Mouse (Mus musculus) liver, postnatal 0 days (tissue): ENCODE measurements around the gene Fjx1. TPM values are rescaled to one million over a fixed set of nuclear protein-coding genes. Genes with fewer than 3 reads are reported as not detected.

Experiments used
- ATAC-seq: fragments of 200-750 bp; cut with Nextera tagmentation; 2 replicates; pipeline ENCODE4 v1.8.0; 2017; ENCODE audit warnings: mild to moderate bottlenecking, moderate library complexity
- DNase-seq: peaks from one replicate; pipeline ENCODE4 v3.0.0-alpha.2; 2016
- H3K27ac ChIP-seq: fragments of 300-500 bp; sonication (generic); 2 replicates; pipeline ENCODE4 v1.5.1; 2014; ENCODE audit warnings: antibody characterized with exemption, moderate library complexity, mild to moderate bottlenecking, low read depth
- H3K27me3 ChIP-seq: fragments of 300-500 bp; sonication (generic); 2 replicates; pipeline ENCODE4 v1.6.1; 2014; ENCODE audit warnings: low read length, control low read depth, mixed read lengths; ENCODE audit not compliant: insufficient read depth
- H3K36me3 ChIP-seq: fragments of 300-500 bp; sonication (generic); replicated peaks from 2 replicates; pipeline ENCODE4 v1.6.1; 2014; ENCODE audit warnings: mild to moderate bottlenecking, control low read depth, low read length, moderate library complexity, mixed read lengths; ENCODE audit not compliant: insufficient read depth
- H3K4me1 ChIP-seq: fragments of 300-500 bp; sonication (generic); 2 replicates; pipeline ENCODE4 v1.6.1; 2014; ENCODE audit warnings: antibody characterized with exemption, mild to moderate bottlenecking, control low read depth; ENCODE audit not compliant: insufficient read depth
- H3K4me2 ChIP-seq: fragments of 300-500 bp; sonication (generic); 2 replicates; pipeline ENCODE4 v1.6.1; 2014; ENCODE audit warnings: low read depth, mild to moderate bottlenecking, low read length, moderate library complexity, mixed read lengths
- H3K4me3 ChIP-seq: fragments of 300-500 bp; sonication (generic); 2 replicates; pipeline ENCODE4 v1.5.1; 2014; ENCODE audit warnings: low read depth, low read length
- H3K9ac ChIP-seq: fragments of 300-500 bp; sonication (generic); replicated peaks from 2 replicates; pipeline ENCODE4 v1.6.1; 2014; ENCODE audit warnings: mild to moderate bottlenecking, moderate library complexity
- H3K9me3 ChIP-seq: fragments of 300-500 bp; sonication (generic); 2 replicates; pipeline ENCODE4 v1.6.1; 2016; ENCODE audit warnings: mild to moderate bottlenecking, control low read depth, low read length, mixed read lengths
- CTCF ChIP-seq: sonication (generic); IDR thresholded peaks from 2 replicates; pipeline ENCODE4 v1.5.1; 2016; ENCODE audit warnings: antibody characterized with exemption, low read depth
- EP300 ChIP-seq: IDR thresholded peaks from 2 replicates; pipeline ENCODE4 v1.6.1; 2016; ENCODE audit warnings: antibody characterized with exemption, low read depth, mild to moderate bottlenecking
- WGBS: fragments of 180-500 bp; shearing (Covaris S2); extraction: QIAGEN DNeasy Blood & Tissue Kit; methylation state at CpG from one replicate; pipeline ENCODE4 v1.1.7; 2014; ENCODE audit not compliant: insufficient replicate concordance; 5-methylcytosine and 5-hydroxymethylcytosine counted together
- polyA plus RNA-seq: library from polyadenylated mRNA; unstranded; fragments of >200 nt; fragmentation: Nextera tagmentation; extraction: Ambion mirVana; gene quantifications from 2 replicates; pipeline ENCODE4 v1.2.1, GENCODE M21; 2015

Gene Fjx1
- polyA plus RNA-seq, 1 experiment from 2014 or later, result 0.43 TPM

DNA sequence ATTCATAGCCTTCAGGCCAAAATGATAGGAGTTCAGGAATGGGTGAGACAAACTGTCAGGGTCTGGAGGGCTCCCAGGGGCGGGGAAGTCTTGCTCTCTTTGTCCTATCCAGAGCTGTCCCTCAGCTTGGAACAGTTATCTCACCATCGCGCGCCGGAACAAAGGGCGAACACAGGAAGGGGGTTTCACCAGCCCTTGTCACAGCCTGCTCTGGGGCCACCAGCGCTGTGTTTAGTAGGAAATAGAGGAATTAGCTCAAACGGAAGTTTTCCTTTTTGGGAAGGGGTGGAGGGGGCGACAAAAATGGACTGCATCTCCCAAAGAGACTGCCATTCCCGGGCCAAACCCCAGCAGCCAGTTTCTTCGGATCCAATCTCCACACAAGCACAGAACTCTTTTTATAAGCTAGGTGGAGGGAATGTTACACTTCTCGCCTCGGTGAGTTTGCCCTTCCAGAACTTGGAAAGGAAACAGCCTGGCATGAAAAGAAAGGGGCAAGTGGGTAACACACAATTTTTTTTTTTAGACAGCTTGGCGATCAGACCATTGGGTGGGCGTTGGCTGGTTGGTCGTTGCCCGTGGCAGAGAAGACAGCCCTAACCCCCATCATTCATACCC is 2.6 kb downstream of the Fjx1 start:
- peak overlapping the region; percentile 57 for H3K4me3 ChIP-seq
- H3K9ac ChIP-seq, result no peak overlapping the region
- H3K9me3 ChIP-seq, result no peaks in the 10 kb centered on the region
- TF ChIP-seq EP300 (no peak), CTCF (no peak)
- peaks cover 33% of the 10 kb centered on the region for H3K27me3 ChIP-seq
- H3K36me3 ChIP-seq, result no peaks in the 10 kb centered on the region
- no peak for DNase-seq
- ATAC-seq, result no peak
- peaks cover 16% of the 10 kb centered on the region for H3K4me1 ChIP-seq
- WGBS, result 2% methylated on average over 17 of the region's 17 CpGs
- H3K4me2 ChIP-seq, result peak overlapping the region; percentile 89
- H3K27ac ChIP-seq, result no peak overlapping the region

DNA sequence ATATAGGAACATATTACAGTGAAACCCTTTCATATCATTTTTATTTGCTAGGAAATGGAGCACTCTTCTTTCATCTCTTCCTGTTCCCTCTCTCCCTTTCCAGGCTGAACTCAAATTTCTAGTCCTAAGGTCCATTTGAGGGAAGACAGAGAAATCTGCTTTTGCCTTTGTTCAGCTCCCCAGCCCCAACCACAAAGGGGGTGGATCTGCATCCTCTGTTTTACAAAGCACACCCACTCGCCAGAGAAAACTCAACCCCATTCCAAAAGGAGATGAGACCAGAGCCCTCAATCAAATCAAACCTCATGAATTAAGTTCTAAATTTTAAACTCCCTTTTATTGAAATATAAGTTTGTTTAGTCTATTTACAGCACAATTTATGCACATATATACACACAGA is 3.2 kb downstream of the Fjx1 start:
- Histone ChIP-seq H3K4me1 (peaks cover 16% of the 10 kb centered on the region), H3K27ac (no peak overlapping the region), H3K4me2 (no peak overlapping the region), H3K27me3 (peaks cover 33% of the 10 kb centered on the region), H3K9me3 (no peaks in the 10 kb centered on the region), H3K4me3 (no peak overlapping the region), H3K36me3 (no peaks in the 10 kb centered on the region), H3K9ac (no peak overlapping the region)
- 39% methylated on average over 1 of the region's 1 CpGs for WGBS
- ATAC-seq, result no peak
- TF ChIP-seq EP300, result no peak
- TF ChIP-seq CTCF, result no peak
- DNase-seq, result no peak

GRCm38 (mm10) chr2:102447831-102448230 is 4.5 kb downstream of the Fjx1 start:
- H3K27me3 ChIP-seq, result peaks cover 31% of the 10 kb centered on the region
- no peak for ATAC-seq
- no peak overlapping the region for H3K4me2 ChIP-seq
- no peak overlapping the region for H3K27ac ChIP-seq
- no peak overlapping the region for H3K9ac ChIP-seq
- DNase-seq, result no peak
- 85% methylated on average over 7 of the region's 7 CpGs for WGBS
- H3K4me3 ChIP-seq, result no peak overlapping the region
- no peaks in the 10 kb centered on the region for H3K9me3 ChIP-seq
- H3K36me3 ChIP-seq, result no peaks in the 10 kb centered on the region
- peaks cover 16% of the 10 kb centered on the region for H3K4me1 ChIP-seq
- TF ChIP-seq CTCF (no peak), EP300 (no peak)

GRCm38 (mm10) chr2:102446851-102447250 is 5.4 kb downstream of the Fjx1 start:
- H3K4me3 ChIP-seq, result no peak overlapping the region
- H3K36me3 ChIP-seq, result no peaks in the 10 kb centered on the region
- no peaks in the 10 kb centered on the region for H3K9me3 ChIP-seq
- TF ChIP-seq CTCF (no peak), EP300 (no peak)
- H3K27ac ChIP-seq, result no peak overlapping the region
- 62% methylated on average over 4 of the region's 4 CpGs for WGBS
- no peak overlapping the region for H3K9ac ChIP-seq
- DNase-seq (no peak), ATAC-seq (no peak)
- H3K27me3 ChIP-seq, result peaks cover 27% of the 10 kb centered on the region
- no peak overlapping the region for H3K4me2 ChIP-seq
- peaks cover 16% of the 10 kb centered on the region for H3K4me1 ChIP-seq

GRCm38 (mm10) chr2:102437357-102438030 is 14.8 kb downstream of the Fjx1 start:
- WGBS, result 64% methylated on average over 8 of the region's 8 CpGs
- Histone ChIP-seq H3K9me3 (no peaks in the 10 kb centered on the region), H3K4me2 (no peak overlapping the region), H3K36me3 (no peaks in the 10 kb centered on the region), H3K9ac (no peak overlapping the region), H3K4me1 (no peaks in the 10 kb centered on the region), H3K4me3 (no peak overlapping the region), H3K27me3 (no peaks in the 10 kb centered on the region), H3K27ac (no peak overlapping the region)
- DNase-seq, result no peak
- no peak for ATAC-seq
- no peak for TF ChIP-seq CTCF
- TF ChIP-seq EP300, result no peak

DNA sequence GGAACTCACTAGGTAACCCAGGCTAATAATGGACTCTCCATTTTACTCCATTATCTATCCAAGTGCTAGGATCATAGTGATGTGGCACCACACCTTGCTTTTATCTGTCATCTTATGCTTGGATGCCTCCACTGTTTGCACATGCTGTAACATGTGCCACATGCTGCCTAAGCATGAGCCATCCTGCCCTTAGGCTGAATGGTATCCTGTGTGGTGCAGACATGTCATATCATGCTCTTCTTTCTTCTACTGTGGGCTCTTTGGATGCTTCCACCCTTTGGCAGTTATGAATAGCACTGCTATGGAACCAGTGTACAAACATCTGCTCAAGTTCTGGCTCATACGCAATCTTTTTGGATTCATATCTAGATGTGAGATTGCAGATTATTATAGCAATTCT is 18.4 kb downstream of the Fjx1 start:
- H3K4me3 ChIP-seq, result no peak overlapping the region
- no peak for DNase-seq
- H3K36me3 ChIP-seq, result no peaks in the 10 kb centered on the region
- H3K9me3 ChIP-seq, result no peaks in the 10 kb centered on the region
- no peak for ATAC-seq
- WGBS, result 86% methylated on average over 1 of the region's 1 CpGs
- H3K27me3 ChIP-seq, result no peaks in the 10 kb centered on the region
- no peak overlapping the region for H3K4me2 ChIP-seq
- no peaks in the 10 kb centered on the region for H3K4me1 ChIP-seq
- H3K9ac ChIP-seq, result no peak overlapping the region
- TF ChIP-seq CTCF (no peak), EP300 (no peak)
- no peak overlapping the region for H3K27ac ChIP-seq
